13 mouse cellular contexts compared by ENCODE assay signal in the genomic region with DNA sequence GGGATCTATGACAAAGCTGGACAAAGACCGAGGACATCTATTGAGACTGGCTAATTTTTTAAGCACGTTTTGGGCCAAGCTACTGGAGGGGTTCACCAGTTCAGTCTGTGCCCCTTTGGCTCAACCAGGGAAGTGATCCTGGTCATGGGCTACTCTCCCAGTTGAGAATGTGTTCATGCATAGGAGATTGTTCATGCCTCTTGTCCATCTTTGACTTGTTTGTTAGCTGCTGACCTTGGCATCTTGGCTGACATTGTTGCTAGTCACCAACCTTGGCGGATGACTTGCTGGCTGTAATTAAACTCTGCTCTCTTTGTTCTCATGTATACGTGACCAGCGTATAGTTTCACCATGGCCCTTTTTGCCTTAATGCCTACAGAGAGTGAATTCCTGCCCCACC.
"Had no signal": no experiment of that assay in that cellular context is flagged by ENCODE, and none has a peak within 500 bp of the region (broad histone marks: within the 10 kb centered on the region; RNA-seq: fewer than 3 reads in every experiment).

No protein-coding gene starts in this region.

- H3K27ac ChIP-seq: kidney, postnatal 0 days; limb, embryonic 10.5 days; liver, embryonic 15.5 days; midbrain, embryonic 10.5 days; neural tube, embryonic 12.5 days; stomach, postnatal 0 days had no signal

- H3K9me3 ChIP-seq: limb, embryonic 10.5 days; liver, embryonic 15.5 days; midbrain, embryonic 10.5 days; neural tube, embryonic 12.5 days had no signal

- H3K27me3 ChIP-seq: liver, embryonic 15.5 days; neural tube, embryonic 12.5 days had no signal

- DNase-seq: kidney, postnatal 36 days; lung, embryonic 14.5 days; lung, postnatal 10 days; lung, postnatal 4 days; midbrain, embryonic 14.5 days; thymus, postnatal 4 days had no signal

- H3K36me3 ChIP-seq: limb, embryonic 10.5 days; liver, embryonic 15.5 days; midbrain, embryonic 10.5 days; neural tube, embryonic 12.5 days had no signal

- H3K4me3 ChIP-seq: limb, embryonic 10.5 days; liver, embryonic 15.5 days; midbrain, embryonic 10.5 days; myocyte; neural tube, embryonic 12.5 days had no signal

- H3K4me1 ChIP-seq: limb, embryonic 10.5 days; liver, embryonic 15.5 days; midbrain, embryonic 10.5 days; neural tube, embryonic 12.5 days had no signal
